Mouse (Mus musculus) embryo, embryonic 9.5 days (tissue): ENCODE results near the gene Gdpgp1.

Experiments
- DNase-seq: peaks from one replicate; pipeline ENCODE4 v3.0.0-alpha.2; 2017; ENCODE audit errors: extremely low spot score

Gdpgp1 gene

GRCm38 (mm10) chr7:80276374-80276773 is 43.7 kb downstream of the Gdpgp1 start:
- DNase-seq: no peak

GRCm38 (mm10) chr7:80280032-80280431 is 47.4 kb downstream of the Gdpgp1 start:
- DNase-seq: no peak

- DNase-seq: no peak
These were observed 48.3 kb downstream of the Gdpgp1 start for GRCm38 (mm10) chr7:80280998-80281397.

- DNase-seq: no peak
These were observed 49.0 kb downstream of the Gdpgp1 start for GRCm38 (mm10) chr7:80281646-80282045.

GRCm38 (mm10) chr7:80283226-80283918 is 50.7 kb downstream of the Gdpgp1 start:
- DNase-seq: no peak

- no peak for DNase-seq
These were observed 51.7 kb downstream of the Gdpgp1 start for GRCm38 (mm10) chr7:80284391-80284790.

GRCm38 (mm10) chr7:80285725-80286124 is 53.1 kb downstream of the Gdpgp1 start:
- DNase-seq: no peak

- DNase-seq: no peak
These were observed 55.1 kb downstream of the Gdpgp1 start for GRCm38 (mm10) chr7:80287736-80288135.
